Mouse (Mus musculus): Measurements from ENCODE around the gene Ifna2. TPM values are rescaled to one million over a fixed set of nuclear protein-coding genes. Genes with fewer than 3 reads are reported as not detected.

Ifna2 gene
- not detected for total RNA-seq (2023)

DNA sequence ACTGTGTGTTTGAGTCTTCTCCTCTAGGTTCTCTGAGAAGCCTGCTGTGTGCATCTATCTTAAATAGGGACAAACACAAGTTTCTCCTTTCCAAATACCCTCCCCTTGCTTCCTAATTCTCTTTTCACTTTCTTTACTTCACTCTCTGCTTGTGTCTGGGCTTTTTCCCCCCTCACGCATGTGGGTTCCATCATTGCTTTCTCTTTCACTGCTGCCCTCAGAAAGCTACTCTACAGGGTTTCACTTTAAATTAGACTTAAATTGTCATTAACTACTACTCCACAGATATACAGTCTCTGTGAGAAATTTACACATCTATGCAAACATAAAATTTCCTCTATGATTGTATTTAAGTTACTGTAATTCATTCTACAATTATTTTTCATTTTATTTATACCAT lies at the start of gene Ifna2:
Gene Ifna2, minus strand, starts transcription at position 101 of the 400 bp plus-strand sequence.

DNA sequence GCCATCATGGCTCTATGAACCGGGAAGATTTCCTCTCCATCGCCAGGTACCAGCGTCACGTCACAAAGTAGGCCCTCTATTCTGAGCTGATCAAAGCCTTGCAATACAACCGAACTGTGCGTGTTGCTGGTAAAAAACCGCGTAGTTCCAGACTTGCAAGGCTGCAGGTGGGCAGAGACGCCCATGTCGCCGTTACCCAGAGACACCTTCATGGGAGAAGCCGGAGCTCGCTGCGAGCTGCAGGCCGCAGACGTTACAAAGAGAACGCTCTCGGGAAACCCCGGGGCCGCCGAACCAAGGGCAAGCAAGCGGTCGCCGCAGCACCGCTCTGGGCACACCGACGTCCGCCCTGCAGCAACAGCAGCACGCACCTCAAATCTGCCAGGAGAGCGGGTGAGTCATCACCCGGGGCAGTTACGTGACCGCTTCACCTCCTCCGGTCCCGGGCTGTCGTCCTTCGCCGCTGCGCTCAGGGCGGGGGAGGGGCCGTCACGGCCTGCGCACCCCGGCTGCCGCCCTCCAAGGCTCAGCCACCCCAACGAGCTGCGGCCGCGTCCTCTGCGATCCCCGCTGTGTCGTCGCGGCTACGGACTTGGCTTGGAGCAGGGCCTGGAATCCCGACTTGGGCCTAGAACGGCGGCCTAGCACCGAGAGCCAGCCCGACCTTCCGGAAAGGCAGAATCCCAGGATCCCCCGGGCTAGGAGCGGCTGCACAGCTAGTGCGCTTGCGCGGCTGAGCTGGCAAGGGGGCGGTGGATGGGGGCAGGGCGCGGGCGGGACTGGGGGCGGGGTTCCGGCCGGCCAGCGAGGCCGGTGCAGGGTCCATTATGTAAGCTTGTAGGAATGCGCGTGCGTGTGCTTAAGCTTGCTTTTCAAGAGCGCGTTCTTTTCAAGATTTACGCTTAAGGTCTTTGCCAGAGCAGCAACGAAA lies 38.3 kb upstream of the Ifna2 start, which contains the start of the genes Gm26566 and Klhl9:
Gene Gm26566, plus strand, starts transcription at position 15 of the 931 bp plus-strand sequence.
Gene Klhl9, minus strand, starts transcription at position 675 of the 931 bp plus-strand sequence.

DNA sequence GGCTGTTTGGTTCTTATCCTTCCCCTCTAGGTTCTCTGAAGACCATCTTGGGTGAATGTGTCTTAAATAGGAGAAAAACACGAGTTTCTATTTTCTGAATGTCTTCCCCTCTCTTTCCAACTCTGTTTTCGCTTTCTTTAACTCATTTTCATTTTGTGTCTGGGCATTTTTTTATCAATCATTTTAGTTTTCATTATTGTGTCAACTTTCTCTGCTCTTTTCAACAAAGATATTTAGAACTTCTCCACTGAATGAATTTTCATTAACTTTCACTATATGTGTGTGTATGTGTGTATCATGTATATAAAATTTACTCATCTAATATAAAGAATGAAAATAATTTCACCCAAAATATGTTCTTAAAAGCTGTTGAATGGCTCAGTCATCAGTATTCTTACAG lies 7.5 kb upstream of the Ifna2 start, which contains the start of gene Ifnab:
Gene Ifnab, minus strand, starts transcription at position 101 of the 400 bp plus-strand sequence.

DNA sequence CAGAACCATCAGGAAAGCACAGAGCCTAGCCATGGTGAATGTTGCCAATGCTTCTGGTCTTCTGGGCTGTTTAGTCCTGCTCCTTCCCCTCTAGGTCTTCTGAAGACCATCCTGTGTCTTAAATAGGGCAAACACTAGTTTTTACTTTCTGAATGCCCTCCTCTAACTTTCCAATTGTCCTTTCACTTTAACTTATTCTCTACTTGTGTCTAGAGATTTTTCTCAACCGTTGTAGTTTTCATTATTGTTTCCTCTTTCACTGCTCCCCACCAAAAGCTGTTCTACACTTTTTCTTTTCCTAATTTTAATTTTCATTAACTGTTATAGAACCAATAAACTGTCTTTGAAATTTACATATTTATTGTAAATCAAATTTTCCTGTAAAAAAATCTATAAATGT lies 6.9 kb downstream of the Ifna2 start, which contains the start of gene Ifna16:
Gene Ifna16, minus strand, starts transcription at position 101 of the 400 bp plus-strand sequence.

DNA sequence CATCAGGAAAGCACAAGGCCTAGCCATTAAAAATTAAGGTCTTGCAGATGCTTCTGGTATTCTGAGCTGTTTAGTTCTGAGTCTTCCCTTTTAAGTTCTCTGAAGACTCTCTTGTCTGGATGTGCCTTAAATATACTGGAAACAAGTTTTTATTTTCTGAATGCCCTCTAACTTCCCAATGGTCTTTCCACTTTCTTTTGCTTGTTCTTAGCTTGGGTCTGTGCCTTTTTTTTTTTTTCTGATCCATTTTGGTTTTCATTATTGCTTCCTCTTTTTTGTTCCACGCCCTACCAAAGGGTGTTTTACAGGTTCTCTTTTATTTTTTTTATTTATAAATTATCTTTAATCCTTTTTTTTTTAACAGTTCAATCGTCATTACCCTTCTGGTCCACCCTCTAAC lies 39.4 kb downstream of the Ifna2 start, which contains the start of gene Ifna13:
Gene Ifna13, minus strand, starts transcription at position 101 of the 400 bp plus-strand sequence.

DNA sequence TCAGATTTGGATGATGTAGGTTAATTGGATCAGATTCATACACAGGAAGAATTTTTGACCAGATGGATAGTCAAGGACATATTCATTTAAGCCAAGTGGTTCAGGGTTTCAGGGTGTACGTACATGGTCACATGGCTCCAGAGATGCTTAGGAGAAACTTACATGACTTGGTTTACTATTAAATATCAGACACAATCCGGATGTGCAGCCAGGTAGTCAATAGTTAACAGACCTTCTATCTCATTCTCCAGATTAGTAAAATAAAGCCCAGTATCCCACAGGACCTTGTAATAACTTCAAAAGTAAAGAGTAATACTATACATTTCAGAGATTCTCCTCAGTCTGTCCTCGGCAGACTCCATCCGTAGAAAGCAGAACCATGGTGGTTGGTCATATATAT lies 49.4 kb downstream of the Ifna2 start, which contains the start of gene C87499:
Gene C87499, minus strand, starts transcription at position 101 of the 400 bp plus-strand sequence.

Other genes with a start within 250 kb of the Ifna2 start
- 0.50 TPM for gene Hacd4, start 245.0 kb downstream of the Ifna2 start, total RNA-seq (2023)
- gene Ifnb1, start 161.1 kb downstream of the Ifna2 start, total RNA-seq (2023), result not detected
- gene Ifna15, start 125.7 kb downstream of the Ifna2 start, total RNA-seq (2023), result not detected
- not detected for gene Ifna14, start 112.1 kb downstream of the Ifna2 start, total RNA-seq (2023)
- gene Ifna9, start 91.5 kb downstream of the Ifna2 start, total RNA-seq (2023), result not detected
- not detected for gene Ifna12, start 80.5 kb downstream of the Ifna2 start, total RNA-seq (2023)
- not detected for gene C87499, start 49.5 kb downstream of the Ifna2 start, total RNA-seq (2023)
- not detected for gene Ifna13, start 39.5 kb downstream of the Ifna2 start, total RNA-seq (2023)
- gene Ifna16, start 7.0 kb downstream of the Ifna2 start, total RNA-seq (2023), result not detected
- not detected for gene Ifnab, start 7.4 kb upstream of the Ifna2 start, total RNA-seq (2023)
- 2.1 TPM for gene Gm26566, start 37.9 kb upstream of the Ifna2 start, total RNA-seq (2023)
- gene Klhl9, start 38.6 kb upstream of the Ifna2 start, total RNA-seq (2023), result 46.0 TPM
- not detected for gene Gm13271, start 71.0 kb upstream of the Ifna2 start, total RNA-seq (2023)
- not detected for gene Gm13283, start 76.2 kb upstream of the Ifna2 start, total RNA-seq (2023)
- gene Gm13290, start 89.9 kb upstream of the Ifna2 start, total RNA-seq (2023), result not detected
- not detected for gene Gm13289, start 93.0 kb upstream of the Ifna2 start, total RNA-seq (2023)
- not detected for gene Gm13272, start 95.9 kb upstream of the Ifna2 start, total RNA-seq (2023)
- not detected for gene Ifnz, start 98.2 kb upstream of the Ifna2 start, total RNA-seq (2023)
- gene Gm13276, start 101.8 kb upstream of the Ifna2 start, total RNA-seq (2023), result not detected
- not detected for gene Gm13277, start 104.7 kb upstream of the Ifna2 start, total RNA-seq (2023)
- gene Gm13278, start 107.6 kb upstream of the Ifna2 start, total RNA-seq (2023), result not detected
- gene Gm13275, start 110.6 kb upstream of the Ifna2 start, total RNA-seq (2023), result not detected
- gene Gm13279, start 113.5 kb upstream of the Ifna2 start, total RNA-seq (2023), result not detected
- not detected for gene Gm13285, start 115.8 kb upstream of the Ifna2 start, total RNA-seq (2023)
- gene Gm13287, start 119.3 kb upstream of the Ifna2 start, total RNA-seq (2023), result not detected
- not detected for gene Gm13288, start 121.6 kb upstream of the Ifna2 start, total RNA-seq (2023)
- gene Ifna7, start 132.3 kb upstream of the Ifna2 start, total RNA-seq (2023), result not detected
- not detected for gene Ifna11, start 136.0 kb upstream of the Ifna2 start, total RNA-seq (2023)
- not detected for gene Ifna6, start 143.5 kb upstream of the Ifna2 start, total RNA-seq (2023)
- not detected for gene Ifna5, start 151.6 kb upstream of the Ifna2 start, total RNA-seq (2023)
- gene Ifna4, start 157.9 kb upstream of the Ifna2 start, total RNA-seq (2023), result not detected
- gene Ifna1, start 166.2 kb upstream of the Ifna2 start, total RNA-seq (2023), result not detected
- gene Ifne, start 196.3 kb upstream of the Ifna2 start, total RNA-seq (2023), result not detected

Measured in CD4-positive naive resting alpha-beta T cell, adult 76 days (primary cell).